Mouse (Mus musculus) embryonic facial prominence, embryonic 10.5 days (tissue): ENCODE data around the gene Fam240a. TPM values are rescaled to one million over a fixed set of nuclear protein-coding genes. Genes with fewer than 3 reads are reported as not detected.

ENCODE experiments used
- DNase-seq: peaks from one replicate; pipeline ENCODE4 v3.0.0-alpha.2; 2017; ENCODE audit warnings: low spot score
- H3K27ac ChIP-seq: fragments of 300-500 bp; sonication (generic); replicated peaks from 2 replicates; pipeline ENCODE4 v1.5.1; 2016; ENCODE audit warnings: mild to moderate bottlenecking
- H3K27me3 ChIP-seq: fragments of 300-500 bp; sonication (generic); replicated peaks from 2 replicates; pipeline ENCODE4 v1.6.1; 2016; ENCODE audit warnings: low read depth, mild to moderate bottlenecking; ENCODE audit not compliant: poor library complexity, severe bottlenecking
- H3K36me3 ChIP-seq: fragments of 300-500 bp; sonication (generic); replicated peaks from 2 replicates; pipeline ENCODE4 v1.6.1; 2016; ENCODE audit warnings: mild to moderate bottlenecking, moderate library complexity
- H3K4me1 ChIP-seq: fragments of 300-500 bp; sonication (generic); 2 replicates; pipeline ENCODE4 v1.6.1; 2016
- H3K4me3 ChIP-seq: fragments of 300-500 bp; sonication (generic); 2 replicates; pipeline ENCODE4 v1.5.1; 2016; ENCODE audit warnings: mild to moderate bottlenecking, moderate library complexity
- H3K9me3 ChIP-seq: fragments of 300-500 bp; sonication (generic); 2 replicates; pipeline ENCODE4 v1.6.1; 2016; ENCODE audit warnings: mild to moderate bottlenecking
- WGBS: fragments of 180-500 bp; shearing (Covaris S2); methylation state at CpG from one replicate; pipeline ENCODE4 v1.1.7; 2016; 5-methylcytosine and 5-hydroxymethylcytosine counted together
- polyA plus RNA-seq: library from polyadenylated mRNA; unstranded; fragments of >200 nt; fragmentation: Nextera tagmentation; extraction: Ambion mirVana; gene quantifications from 2 replicates; pipeline ENCODE4 v1.2.1, GENCODE M21; 2016

Fam240a gene
- polyA plus RNA-seq, 1 experiment from 2014 or later: not detected

DNA sequence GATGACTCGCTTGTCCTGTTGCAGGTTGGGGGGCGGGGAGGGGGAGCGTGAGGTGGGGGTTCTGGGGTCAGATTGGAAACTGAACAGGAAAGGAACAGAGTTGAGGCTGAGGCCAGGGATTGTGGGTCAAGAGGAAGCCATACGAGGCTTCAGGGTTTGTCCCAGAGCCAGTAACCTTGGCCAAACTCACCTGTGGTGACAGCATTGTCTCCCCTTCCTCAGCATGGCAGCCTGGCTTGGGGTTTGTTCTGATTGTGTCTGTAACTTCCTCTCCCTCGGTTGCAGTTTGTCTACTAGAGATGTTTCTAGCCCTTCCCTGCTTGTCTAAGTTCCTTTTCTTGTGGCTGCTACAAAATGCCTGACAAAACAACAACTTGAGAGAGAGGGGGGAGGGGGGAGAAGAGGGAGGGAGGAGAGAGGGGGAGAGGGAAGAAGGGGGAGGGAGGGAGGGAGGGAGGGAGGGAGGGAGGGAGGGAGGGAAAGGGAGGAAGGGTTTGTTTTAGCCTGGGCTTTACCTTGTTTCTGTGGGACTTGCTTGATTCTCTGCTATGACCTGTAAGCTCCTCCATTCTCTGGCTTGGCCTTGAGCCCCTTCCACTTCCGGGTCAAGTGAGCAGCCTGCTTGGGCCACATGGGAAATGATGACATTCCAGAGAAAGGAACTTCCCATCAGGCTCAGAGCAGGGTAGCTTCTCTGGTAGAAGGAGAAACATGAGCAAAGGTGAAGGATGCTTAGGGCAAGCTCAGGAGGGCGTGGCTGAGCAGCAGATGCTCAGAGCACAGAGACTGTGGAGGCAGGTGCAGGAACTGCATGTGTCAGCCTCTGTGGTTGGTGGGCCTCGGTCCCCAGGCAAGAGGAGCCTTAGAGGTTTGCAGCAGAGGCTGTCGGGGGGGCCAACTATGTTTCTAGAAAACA lies 29.0 kb downstream of the Fam240a start:
- 0 out of 2 replicates have a peak overlapping the region, but pooled peaks have one; percentile 31 for H3K27ac ChIP-seq

DNA sequence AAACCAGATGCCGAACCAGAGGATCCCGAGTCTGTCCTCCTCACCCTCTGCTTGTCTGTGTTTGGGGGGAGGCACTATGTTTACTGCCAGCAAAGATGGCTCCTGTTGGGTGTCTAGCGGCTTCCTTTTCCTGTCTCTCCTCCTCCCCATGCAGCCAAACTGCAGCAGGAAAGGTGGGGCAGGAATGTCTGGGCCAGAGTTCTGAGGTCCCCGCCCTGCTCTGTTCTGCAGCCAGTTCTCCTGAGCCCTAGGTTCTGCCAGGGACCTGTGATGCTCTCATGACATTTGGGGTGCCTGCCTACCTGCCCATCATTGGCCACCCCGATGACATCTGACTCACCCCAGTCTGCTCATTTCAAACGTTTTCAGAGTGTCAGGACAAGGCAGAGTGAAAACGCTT lies 34.7 kb downstream of the Fam240a start:
- peaks cover 57% of the 10 kb centered on the region for H3K27me3 ChIP-seq

More for the DNA sequence above, 29.0 kb downstream of the Fam240a start:
- no peak for DNase-seq
- peaks cover under 1% of the 10 kb centered on the region for H3K27me3 ChIP-seq
- 62% methylated on average over 9 of the region's 9 CpGs for WGBS
- H3K4me3 ChIP-seq: no peak overlapping the region
- peaks cover 37% of the 10 kb centered on the region for H3K4me1 ChIP-seq
- H3K9me3 ChIP-seq: no peaks in the 10 kb centered on the region
- no peaks in the 10 kb centered on the region for H3K36me3 ChIP-seq

DNA sequence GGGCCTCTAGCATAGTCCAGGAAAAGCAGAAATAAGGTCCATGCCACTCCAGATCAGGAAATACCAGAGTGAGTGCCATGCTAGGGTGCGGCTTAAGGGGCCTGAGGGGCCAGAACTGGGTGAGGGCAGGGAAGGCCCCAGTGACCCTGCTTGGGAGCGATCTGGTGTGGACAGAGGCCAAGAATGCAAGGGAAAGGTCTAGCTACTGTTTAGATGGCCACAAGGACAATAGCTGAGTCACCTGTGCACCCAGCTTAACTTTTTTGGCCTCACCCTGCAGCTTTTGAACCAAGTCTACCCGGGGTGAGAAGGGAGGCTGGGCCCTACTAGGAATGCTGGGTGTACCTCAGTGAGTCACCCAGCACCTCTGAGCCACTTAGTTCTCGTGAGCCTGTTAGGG lies 35.9 kb downstream of the Fam240a start:
- peaks cover 23% of the 10 kb centered on the region for H3K4me1 ChIP-seq
- H3K27ac ChIP-seq: no peak overlapping the region
- H3K27me3 ChIP-seq: peaks cover 62% of the 10 kb centered on the region
- no peaks in the 10 kb centered on the region for H3K36me3 ChIP-seq
- peak overlapping the region; percentile 70 for H3K4me3 ChIP-seq
- no peaks in the 10 kb centered on the region for H3K9me3 ChIP-seq
- no peak for DNase-seq
- WGBS: 69% methylated on average over 4 of the region's 4 CpGs

More for the DNA sequence above, 34.7 kb downstream of the Fam240a start:
- H3K4me1 ChIP-seq: peaks cover 22% of the 10 kb centered on the region
- WGBS: 79% methylated on average over 7 of the region's 7 CpGs
- H3K9me3 ChIP-seq: no peaks in the 10 kb centered on the region
- no peak overlapping the region for H3K4me3 ChIP-seq
- no peak overlapping the region for H3K27ac ChIP-seq
- no peak for DNase-seq
- H3K36me3 ChIP-seq: no peaks in the 10 kb centered on the region

DNA sequence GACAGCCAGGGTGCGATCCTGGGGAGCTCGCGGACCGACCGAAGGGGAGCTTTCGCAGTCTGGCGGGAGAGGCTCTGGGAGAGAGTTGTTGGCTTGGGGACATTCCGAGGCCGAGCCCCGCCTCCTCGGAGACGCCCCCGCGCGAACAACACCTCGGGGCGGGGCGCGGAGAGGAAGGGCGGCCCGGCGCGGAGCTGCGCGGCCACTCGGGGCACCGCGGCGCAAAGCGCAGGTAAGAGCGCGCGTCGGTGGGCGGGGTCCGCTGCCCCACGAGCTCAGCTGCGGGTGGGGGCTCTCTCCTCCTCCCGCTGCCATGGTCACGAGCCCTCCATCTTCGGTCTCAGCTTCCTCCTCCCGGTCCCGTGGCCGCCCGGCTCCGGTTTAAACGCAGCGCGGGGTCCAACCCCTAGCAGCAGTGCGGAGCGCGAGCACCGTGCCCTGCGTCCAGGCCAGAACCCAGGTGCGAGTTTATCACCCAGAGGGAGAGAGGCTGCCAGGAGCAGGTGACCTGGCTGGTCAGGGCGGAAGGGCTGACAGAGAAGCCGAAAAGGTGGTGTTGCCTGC lies 36.6 kb downstream of the Fam240a start, which contains the start of gene Tmie:
Gene Tmie, minus strand, starts transcription at position 116 of the 564 bp plus-strand sequence.
- Histone ChIP-seq H3K4me1 (peaks cover 29% of the 10 kb centered on the region), H3K4me3 (peak within 1 kb of the TSS; percentile 70), H3K27me3 (peaks cover 67% of the 10 kb centered on the region), H3K36me3 (no peaks in the 10 kb centered on the region), H3K27ac (peak within 1 kb of the TSS; percentile 65), H3K9me3 (no peaks in the 10 kb centered on the region)
- DNase-seq: peak; percentile 65
- 1% methylated on average over 57 of the region's 57 CpGs for WGBS

DNA sequence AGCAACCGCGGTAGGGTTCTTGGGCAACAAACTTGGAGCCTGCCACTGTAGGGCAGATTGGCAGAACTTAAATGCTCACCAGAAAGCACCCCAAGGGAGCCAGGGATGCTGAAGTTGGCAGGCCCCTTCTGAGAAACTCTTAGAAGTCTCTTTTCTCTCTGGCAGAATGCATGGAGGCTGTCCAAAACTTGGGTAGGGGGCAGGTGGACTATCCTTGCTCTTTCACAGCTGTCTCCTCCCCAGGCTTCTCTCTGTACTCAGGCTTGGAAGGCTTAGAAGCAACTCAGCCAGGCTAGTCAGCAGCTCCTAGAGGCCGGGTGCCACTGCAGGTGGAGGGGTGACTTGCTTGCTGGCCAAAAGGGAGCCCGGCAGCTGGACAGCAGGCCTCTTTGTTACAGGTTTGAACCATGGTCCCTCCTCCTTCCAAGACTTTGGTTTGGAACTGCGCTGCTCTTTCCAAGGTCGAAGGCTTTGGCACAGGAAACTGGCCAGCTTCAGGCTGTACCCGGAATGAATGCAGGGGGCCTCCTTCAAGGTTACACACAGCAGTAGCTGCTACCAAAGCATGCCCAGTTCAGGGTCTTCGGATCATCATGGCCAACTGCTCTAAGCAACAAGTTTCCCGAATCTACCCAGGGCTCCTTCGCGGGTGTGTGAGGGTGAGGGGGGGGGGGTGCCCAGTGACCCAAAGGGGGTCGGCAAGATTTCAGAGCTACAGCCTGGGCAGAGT lies 37.3 kb downstream of the Fam240a start, which contains the start of gene Als2cl:
Gene Als2cl, plus strand, starts transcription at position 680 of the 730 bp plus-strand sequence.
- Histone ChIP-seq H3K27me3 (peaks cover 74% of the 10 kb centered on the region), H3K27ac (peak within 1 kb of the TSS; percentile 65), H3K4me3 (peak within 1 kb of the TSS; percentile 70), H3K4me1 (peaks cover 37% of the 10 kb centered on the region), H3K36me3 (no peaks in the 10 kb centered on the region), H3K9me3 (no peaks in the 10 kb centered on the region)
- WGBS: 14% methylated on average over 12 of the region's 12 CpGs
- DNase-seq: peak; percentile 36

DNA sequence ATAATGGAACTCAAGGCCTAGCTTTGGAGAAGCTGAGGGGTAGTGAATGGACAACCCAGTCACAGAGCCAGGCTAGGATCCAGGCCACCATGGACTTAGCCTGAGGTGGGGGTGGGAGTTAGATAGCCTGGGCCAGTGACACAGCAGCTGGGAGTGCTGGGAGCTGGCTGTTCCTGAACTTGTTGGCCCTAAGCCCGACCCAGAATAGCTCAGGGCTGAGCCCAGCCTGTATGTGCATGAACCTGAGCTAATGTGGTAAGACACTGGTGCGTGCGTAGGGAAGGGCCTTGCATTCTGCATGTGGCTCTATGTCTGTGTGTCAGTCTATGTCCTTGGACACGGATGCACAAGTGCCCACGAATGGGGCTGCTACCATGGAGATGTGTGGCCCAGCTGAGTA lies 38.8 kb downstream of the Fam240a start:
- WGBS: 88% methylated on average over 5 of the region's 5 CpGs

DNA sequence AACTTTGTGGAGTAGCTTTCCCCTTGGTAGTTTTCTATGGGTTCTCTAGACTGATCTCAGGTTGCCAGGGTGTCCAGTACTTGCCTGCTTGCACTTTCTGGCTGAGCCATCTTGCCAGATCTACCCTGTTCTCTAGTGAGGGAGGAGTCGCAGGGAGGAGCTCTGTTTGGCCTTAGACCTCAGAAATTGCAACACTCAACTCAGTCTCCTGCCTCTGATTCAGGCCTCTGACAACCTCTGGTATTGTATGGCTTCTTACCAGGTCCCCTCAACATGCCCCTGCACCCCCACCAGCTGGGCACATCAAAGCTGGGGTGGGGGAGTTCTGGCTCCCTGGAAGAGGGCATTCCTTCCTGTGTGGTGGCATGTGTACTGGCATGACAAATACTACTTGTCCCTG lies 39.3 kb downstream of the Fam240a start:
- H3K4me3 ChIP-seq: no peak overlapping the region
- H3K27me3 ChIP-seq: peaks cover 91% of the 10 kb centered on the region

More for the DNA sequence above, 38.8 kb downstream of the Fam240a start:
- H3K4me1 ChIP-seq: peaks cover 44% of the 10 kb centered on the region
- no peak for DNase-seq
- no peaks in the 10 kb centered on the region for H3K9me3 ChIP-seq
- no peaks in the 10 kb centered on the region for H3K36me3 ChIP-seq
- no peak overlapping the region for H3K4me3 ChIP-seq
- no peak overlapping the region for H3K27ac ChIP-seq
- peaks cover 88% of the 10 kb centered on the region for H3K27me3 ChIP-seq

DNA sequence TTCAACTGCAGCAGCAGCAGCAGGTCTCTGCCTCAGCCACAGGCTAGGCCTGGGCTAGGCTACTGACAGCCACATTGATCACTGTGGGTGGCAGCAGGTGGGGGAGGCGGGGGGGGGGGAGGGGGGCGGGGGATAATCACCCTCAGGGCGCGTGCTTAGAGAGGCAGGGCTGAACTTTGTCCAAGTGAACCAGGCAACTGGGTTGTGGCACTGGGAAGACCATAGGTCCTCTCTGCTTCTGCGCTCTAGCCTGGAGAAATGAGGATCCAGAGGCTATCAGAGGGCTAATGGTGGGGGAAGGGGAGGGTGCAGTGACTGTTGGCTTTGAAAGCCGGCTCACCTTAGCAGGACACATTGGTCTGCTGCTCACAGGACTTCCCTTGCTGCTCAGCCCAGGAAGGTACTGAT lies 41.4 kb downstream of the Fam240a start:
- Histone ChIP-seq H3K4me3 (peak overlapping the region; percentile 5; the same call in 1 of the 2 replicates), H3K27ac (no peak overlapping the region), H3K27me3 (peaks cover 89% of the 10 kb centered on the region), H3K36me3 (no peaks in the 10 kb centered on the region), H3K4me1 (peaks cover 36% of the 10 kb centered on the region), H3K9me3 (no peaks in the 10 kb centered on the region)
- DNase-seq: peak; percentile 57
- WGBS: 11% methylated on average over 6 of the region's 6 CpGs

More for the DNA sequence above, 39.3 kb downstream of the Fam240a start:
- Histone ChIP-seq H3K9me3 (no peaks in the 10 kb centered on the region), H3K36me3 (no peaks in the 10 kb centered on the region), H3K4me1 (peaks cover 44% of the 10 kb centered on the region), H3K27ac (no peak overlapping the region)
- 89% methylated on average over 1 of the region's 1 CpGs for WGBS
- DNase-seq: no peak

DNA sequence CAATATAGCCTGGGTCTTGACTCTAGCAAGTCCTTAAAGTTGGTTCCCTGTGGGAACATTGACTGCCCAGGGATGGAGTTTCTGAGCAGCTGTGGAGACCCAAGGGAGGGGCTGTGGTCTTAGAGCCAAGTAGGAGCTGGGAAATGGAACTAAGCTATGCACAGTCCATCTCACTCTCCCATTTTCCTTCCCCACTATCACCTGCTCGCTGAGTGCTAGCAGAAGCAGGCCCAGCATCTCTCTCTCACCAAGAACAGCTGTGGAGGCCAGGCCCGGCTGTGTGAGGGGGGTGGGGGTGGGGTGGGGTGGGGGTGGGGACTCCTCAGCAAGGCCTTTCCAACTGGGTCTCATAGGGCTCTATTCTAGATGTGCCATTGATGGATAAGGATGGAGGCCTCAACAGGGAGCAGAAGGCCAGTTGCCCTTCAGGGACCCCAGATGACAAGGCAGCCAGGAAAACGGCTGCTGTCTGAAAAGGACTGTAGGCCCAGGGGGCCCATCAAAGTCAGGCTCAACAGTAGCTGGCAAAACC lies 41.9 kb downstream of the Fam240a start:
- peak overlapping the region; percentile 5; the same call in 1 of the 2 replicates for H3K4me3 ChIP-seq
- peaks cover 32% of the 10 kb centered on the region for H3K4me1 ChIP-seq
- 18% methylated on average over 3 of the region's 3 CpGs for WGBS
- no peaks in the 10 kb centered on the region for H3K36me3 ChIP-seq
- H3K9me3 ChIP-seq: no peaks in the 10 kb centered on the region
- no peak for DNase-seq
- H3K27ac ChIP-seq: no peak overlapping the region
- peaks cover 85% of the 10 kb centered on the region for H3K27me3 ChIP-seq

DNA sequence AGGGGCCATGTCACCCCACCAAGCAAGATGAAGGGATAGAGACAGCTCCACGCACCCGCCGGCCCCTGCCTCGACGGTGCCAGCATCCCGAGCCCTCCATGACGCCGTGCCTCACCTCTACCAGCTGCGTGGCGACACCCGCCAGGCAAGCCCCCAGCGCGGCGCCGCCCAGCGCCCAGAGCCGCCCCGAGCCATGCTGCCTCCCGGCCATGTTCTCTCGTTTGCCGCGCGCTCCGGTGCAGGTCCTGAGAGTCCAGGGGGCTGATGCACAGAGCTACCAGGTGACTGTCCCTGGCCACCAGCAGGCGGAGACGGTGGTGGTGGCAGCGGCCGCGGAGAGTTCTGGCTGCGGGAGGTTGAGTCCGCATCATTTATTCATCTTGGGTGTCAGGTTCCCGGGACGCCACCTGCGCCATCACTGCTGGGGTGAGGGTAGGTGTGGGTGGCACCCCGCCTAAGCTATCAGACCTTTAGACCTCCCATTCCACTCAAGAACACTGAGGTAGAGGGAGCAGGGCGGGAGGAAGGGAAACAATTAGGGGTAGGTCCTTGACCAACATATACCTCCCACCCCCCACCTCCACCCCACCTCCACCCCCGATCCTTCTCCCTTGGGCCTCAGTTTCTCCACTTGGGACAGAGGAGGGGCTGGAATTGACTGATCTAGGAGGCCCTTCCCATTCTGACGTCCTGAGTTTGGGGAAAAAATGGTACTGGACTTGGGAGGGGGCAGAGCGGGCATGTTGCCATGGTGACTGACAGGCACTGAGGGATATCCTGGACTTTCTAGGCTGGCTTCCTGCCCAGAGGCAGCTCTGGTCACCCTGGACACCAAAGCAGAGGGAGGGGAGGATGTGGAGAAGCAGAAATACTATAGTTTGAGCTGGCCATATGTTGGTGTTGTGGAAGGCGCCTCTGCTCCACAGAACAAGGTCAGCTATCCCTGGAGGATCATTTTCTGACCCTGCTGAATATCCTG lies 42.7 kb downstream of the Fam240a start:
- Histone ChIP-seq H3K9me3 (no peaks in the 10 kb centered on the region), H3K27me3 (peaks cover 78% of the 10 kb centered on the region), H3K36me3 (no peaks in the 10 kb centered on the region), H3K27ac (peak overlapping the region; percentile 54), H3K4me1 (peaks cover 27% of the 10 kb centered on the region), H3K4me3 (peak overlapping the region; percentile 54)
- 9% methylated on average over 40 of the region's 40 CpGs for WGBS
- DNase-seq: peak; percentile 50

DNA sequence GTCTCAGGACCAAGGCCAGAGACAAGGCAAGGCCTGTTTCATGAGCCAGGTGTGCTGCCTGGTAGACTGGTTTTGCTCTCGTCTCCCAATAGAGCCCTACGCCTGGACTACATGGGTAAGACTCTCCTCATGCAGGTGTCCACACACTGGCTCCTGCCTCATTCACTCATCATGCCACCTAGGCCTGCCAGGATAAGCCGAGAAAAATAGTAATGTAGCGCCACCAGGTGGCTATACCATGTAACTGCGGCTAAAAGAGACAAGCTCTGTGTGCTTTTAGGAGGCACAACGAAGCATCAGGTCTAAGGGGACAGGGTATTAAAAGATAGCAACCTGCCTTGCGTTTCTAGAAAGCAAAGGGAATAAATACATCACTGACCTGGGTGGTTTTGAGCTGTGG lies 45.6 kb downstream of the Fam240a start:
- peaks cover 53% of the 10 kb centered on the region for H3K27me3 ChIP-seq
- no peaks in the 10 kb centered on the region for H3K9me3 ChIP-seq
- WGBS: 16% methylated on average over 7 of the region's 7 CpGs

More for the DNA sequence above, 45.6 kb downstream of the Fam240a start:
- Histone ChIP-seq H3K4me3 (no peak overlapping the region), H3K36me3 (no peaks in the 10 kb centered on the region), H3K4me1 (peaks cover 29% of the 10 kb centered on the region), H3K27ac (no peak overlapping the region)
- DNase-seq: peak; percentile 61
